Mouse (Mus musculus): Measurements from ENCODE around the gene Tmem189. TPM values are rescaled to one million over a fixed set of nuclear protein-coding genes. Genes with fewer than 3 reads are reported as not detected.

Tmem189 gene
- 64.6 and 65.2 TPM in 2 replicates for polyA plus RNA-seq (2015; fragmentation: Nextera tagmentation; extraction: Ambion mirVana)

GRCm38 (mm10) chr2:167689501-167690218 lies at the start of gene Tmem189:
Gene Tmem189 (minus strand): TSS chr2:167689822.
- no peak for TF ChIP-seq CTCF (IDR thresholded peaks at IDR 0.05; ENCODE audit: low read depth)
- ATAC-seq (replicated peaks; ENCODE audit: low FRiP score, low read depth) (peak; percentile 22), DNase-seq (ENCODE audit: low spot score) (peak; percentile 74)
- H3K36me3 ChIP-seq (ENCODE audit: insufficient read depth, low read length) = no peaks in the 10 kb centered on the region
- H3K9ac ChIP-seq (ENCODE audit: low read depth, low read length) = peak within 1 kb of the TSS; percentile 86
- H3K27ac ChIP-seq = peak within 1 kb of the TSS; percentile 85
- H3K4me1 ChIP-seq (replicated peaks; ENCODE audit: insufficient read depth, low read length) = 0 out of 2 replicates have a peak, but pooled peaks cover 3% of the 10 kb centered on the region
- H3K27me3 ChIP-seq (ENCODE audit: insufficient read depth, low read length) = no peaks in the 10 kb centered on the region
- under 1% methylated on average over 86 of the region's 99 CpGs for WGBS
- H3K4me2 ChIP-seq (ENCODE audit: low read length) = peak within 1 kb of the TSS; percentile 88
- no peaks in the 10 kb centered on the region for H3K9me3 ChIP-seq (replicated peaks; ENCODE audit: low read length)
- H3K4me3 ChIP-seq (replicated peaks; ENCODE audit: low read depth, low read length) = peak within 1 kb of the TSS; percentile 74

- Histone ChIP-seq H3K4me3 (replicated peaks; ENCODE audit: low read depth, low read length) (no peak overlapping the region), H3K9ac (ENCODE audit: low read depth, low read length) (0 out of 2 replicates have a peak overlapping the region, but pooled peaks have one; percentile 4), H3K36me3 (ENCODE audit: insufficient read depth, low read length) (no peaks in the 10 kb centered on the region), H3K4me1 (replicated peaks; ENCODE audit: insufficient read depth, low read length) (no peaks in the 10 kb centered on the region), H3K27ac (no peak overlapping the region), H3K9me3 (replicated peaks; ENCODE audit: low read length) (no peaks in the 10 kb centered on the region), H3K4me2 (ENCODE audit: low read length) (no peak overlapping the region), H3K27me3 (ENCODE audit: insufficient read depth, low read length) (no peaks in the 10 kb centered on the region)
- ATAC-seq (replicated peaks; ENCODE audit: low FRiP score, low read depth) (no peak), DNase-seq (ENCODE audit: low spot score) (peak; percentile 61)
- 20% methylated on average over 6 of the region's 6 CpGs for WGBS
- TF ChIP-seq CTCF (IDR thresholded peaks at IDR 0.05; ENCODE audit: low read depth) = no peak
Observed at GRCm38 (mm10) chr2:167739030-167739429, 49.4 kb upstream of the Tmem189 start.

- Histone ChIP-seq H3K27ac (no peak overlapping the region), H3K4me1 (replicated peaks; ENCODE audit: insufficient read depth, low read length) (no peaks in the 10 kb centered on the region), H3K27me3 (ENCODE audit: insufficient read depth, low read length) (no peaks in the 10 kb centered on the region), H3K4me3 (replicated peaks; ENCODE audit: low read depth, low read length) (no peak overlapping the region), H3K9ac (ENCODE audit: low read depth, low read length) (no peak overlapping the region), H3K4me2 (ENCODE audit: low read length) (no peak overlapping the region), H3K9me3 (replicated peaks; ENCODE audit: low read length) (no peaks in the 10 kb centered on the region), H3K36me3 (ENCODE audit: insufficient read depth, low read length) (no peaks in the 10 kb centered on the region)
- TF ChIP-seq CTCF (IDR thresholded peaks at IDR 0.05; ENCODE audit: low read depth) = no peak
- DNase-seq (ENCODE audit: low spot score) = no peak
- no peak for ATAC-seq (replicated peaks; ENCODE audit: low FRiP score, low read depth)
- 44% methylated on average over 10 of the region's 10 CpGs for WGBS
Observed at GRCm38 (mm10) chr2:167734861-167735260, 45.2 kb upstream of the Tmem189 start.

- TF ChIP-seq CTCF (IDR thresholded peaks at IDR 0.05; ENCODE audit: low read depth) = no peak
- Histone ChIP-seq H3K4me1 (replicated peaks; ENCODE audit: insufficient read depth, low read length) (no peaks in the 10 kb centered on the region), H3K4me3 (replicated peaks; ENCODE audit: low read depth, low read length) (no peak overlapping the region), H3K27ac (no peak overlapping the region), H3K9ac (ENCODE audit: low read depth, low read length) (no peak overlapping the region), H3K9me3 (replicated peaks; ENCODE audit: low read length) (no peaks in the 10 kb centered on the region), H3K36me3 (ENCODE audit: insufficient read depth, low read length) (no peaks in the 10 kb centered on the region), H3K4me2 (ENCODE audit: low read length) (no peak overlapping the region), H3K27me3 (ENCODE audit: insufficient read depth, low read length) (no peaks in the 10 kb centered on the region)
- 43% methylated on average over 13 of the region's 13 CpGs for WGBS
- DNase-seq (ENCODE audit: low spot score) = no peak
- no peak for ATAC-seq (replicated peaks; ENCODE audit: low FRiP score, low read depth)
Observed at GRCm38 (mm10) chr2:167731149-167731548, 41.5 kb upstream of the Tmem189 start.

GRCm38 (mm10) chr2:167730036-167730435 lies 40.4 kb upstream of the Tmem189 start:
- H3K27ac ChIP-seq = no peak overlapping the region
- no peaks in the 10 kb centered on the region for H3K27me3 ChIP-seq (ENCODE audit: insufficient read depth, low read length)
- H3K9ac ChIP-seq (ENCODE audit: low read depth, low read length) = no peak overlapping the region
- H3K4me1 ChIP-seq (replicated peaks; ENCODE audit: insufficient read depth, low read length) = no peaks in the 10 kb centered on the region
- H3K4me3 ChIP-seq (replicated peaks; ENCODE audit: low read depth, low read length) = no peak overlapping the region
- DNase-seq (ENCODE audit: low spot score) (no peak), ATAC-seq (replicated peaks; ENCODE audit: low FRiP score, low read depth) (no peak)
- no peaks in the 10 kb centered on the region for H3K36me3 ChIP-seq (ENCODE audit: insufficient read depth, low read length)
- no peaks in the 10 kb centered on the region for H3K9me3 ChIP-seq (replicated peaks; ENCODE audit: low read length)
- 60% methylated on average over 7 of the region's 7 CpGs for WGBS
- TF ChIP-seq CTCF (IDR thresholded peaks at IDR 0.05; ENCODE audit: low read depth) = no peak
- no peak overlapping the region for H3K4me2 ChIP-seq (ENCODE audit: low read length)

- Histone ChIP-seq H3K4me3 (replicated peaks; ENCODE audit: low read depth, low read length) (no peak overlapping the region), H3K36me3 (ENCODE audit: insufficient read depth, low read length) (no peaks in the 10 kb centered on the region), H3K9me3 (replicated peaks; ENCODE audit: low read length) (no peaks in the 10 kb centered on the region), H3K27me3 (ENCODE audit: insufficient read depth, low read length) (no peaks in the 10 kb centered on the region), H3K4me1 (replicated peaks; ENCODE audit: insufficient read depth, low read length) (no peaks in the 10 kb centered on the region), H3K27ac (no peak overlapping the region), H3K9ac (ENCODE audit: low read depth, low read length) (no peak overlapping the region), H3K4me2 (ENCODE audit: low read length) (no peak overlapping the region)
- peak; percentile 57; the same call in 1 of the 2 replicates for ATAC-seq (replicated peaks; ENCODE audit: low FRiP score, low read depth)
- TF ChIP-seq CTCF (IDR thresholded peaks at IDR 0.05; ENCODE audit: low read depth) = no peak
- 37% methylated on average over 13 of the region's 13 CpGs for WGBS
- DNase-seq (ENCODE audit: low spot score) = peak; percentile 33
Observed at GRCm38 (mm10) chr2:167727161-167727560, 37.5 kb upstream of the Tmem189 start.
